Mouse (Mus musculus): ENCODE data around the gene Nsd2. TPM values are rescaled to one million over a fixed set of nuclear protein-coding genes. Genes with fewer than 3 reads are reported as not detected.

The Nsd2 gene
- polyA plus RNA-seq, 1 experiment from 2014 or later, result 78.7 TPM

- no peak for DNase-seq (ENCODE audit: low spot score)
- no peak overlapping the region for H3K9ac ChIP-seq (ENCODE audit: low read length)
- no peak overlapping the region for H3K4me2 ChIP-seq (ENCODE audit: low read depth, severe bottlenecking)
- no peak overlapping the region for H3K27ac ChIP-seq (replicated peaks; ENCODE audit: low read depth, low read length)
- peaks cover 7% of the 10 kb centered on the region; the same call in 1 of the 2 replicates for H3K4me1 ChIP-seq (ENCODE audit: control insufficient read depth, insufficient read depth, low read length)
- H3K36me3 ChIP-seq (ENCODE audit: control insufficient read depth, insufficient read depth, low read length), result no peaks in the 10 kb centered on the region
- H3K4me3 ChIP-seq (ENCODE audit: low read depth, low read length), result no peak overlapping the region
- no peaks in the 10 kb centered on the region for H3K27me3 ChIP-seq (ENCODE audit: control insufficient read depth, insufficient read depth, low read length)
- ATAC-seq (ENCODE audit: insufficient number of reproducible peaks, low FRiP score, low TSS enrichment, low read depth), result no peak
- WGBS, result 75% methylated on average over 6 of the region's 6 CpGs
- H3K9me3 ChIP-seq (ENCODE audit: control insufficient read depth, low read length), result no peaks in the 10 kb centered on the region
Measured at GRCm38 (mm10) chr5:33816008-33816725, 4.4 kb upstream of the Nsd2 start.

GRCm38 (mm10) chr5:33818104-33818503 is 2.4 kb upstream of the Nsd2 start:
- ATAC-seq (ENCODE audit: insufficient number of reproducible peaks, low FRiP score, low TSS enrichment, low read depth), result no peak
- no peak overlapping the region for H3K4me3 ChIP-seq (ENCODE audit: low read depth, low read length)
- H3K4me1 ChIP-seq (ENCODE audit: control insufficient read depth, insufficient read depth, low read length), result peaks cover 7% of the 10 kb centered on the region; the same call in 1 of the 2 replicates
- H3K27ac ChIP-seq (replicated peaks; ENCODE audit: low read depth, low read length), result no peak overlapping the region
- DNase-seq (ENCODE audit: low spot score), result no peak
- no peak overlapping the region for H3K9ac ChIP-seq (ENCODE audit: low read length)
- WGBS, result 38% methylated on average over 5 of the region's 5 CpGs
- H3K27me3 ChIP-seq (ENCODE audit: control insufficient read depth, insufficient read depth, low read length), result no peaks in the 10 kb centered on the region
- H3K9me3 ChIP-seq (ENCODE audit: control insufficient read depth, low read length), result no peaks in the 10 kb centered on the region
- H3K4me2 ChIP-seq (ENCODE audit: low read depth, severe bottlenecking), result no peak overlapping the region
- no peaks in the 10 kb centered on the region for H3K36me3 ChIP-seq (ENCODE audit: control insufficient read depth, insufficient read depth, low read length)

- Histone ChIP-seq H3K27me3 (ENCODE audit: control insufficient read depth, insufficient read depth, low read length) (no peaks in the 10 kb centered on the region), H3K9me3 (ENCODE audit: control insufficient read depth, low read length) (no peaks in the 10 kb centered on the region), H3K27ac (replicated peaks; ENCODE audit: low read depth, low read length) (peak overlapping the region; percentile 97), H3K36me3 (ENCODE audit: control insufficient read depth, insufficient read depth, low read length) (no peaks in the 10 kb centered on the region), H3K4me3 (ENCODE audit: low read depth, low read length) (peak overlapping the region; percentile 99), H3K4me1 (ENCODE audit: control insufficient read depth, insufficient read depth, low read length) (peaks cover 7% of the 10 kb centered on the region; the same call in 1 of the 2 replicates), H3K9ac (ENCODE audit: low read length) (peak overlapping the region; percentile 99), H3K4me2 (ENCODE audit: low read depth, severe bottlenecking) (peak overlapping the region; percentile 68)
- DNase-seq (ENCODE audit: low spot score) (peak; percentile 31), ATAC-seq (ENCODE audit: insufficient number of reproducible peaks, low FRiP score, low TSS enrichment, low read depth) (no peak; the same call in 1 of the 2 replicates)
- 29% methylated on average over 9 of the region's 9 CpGs for WGBS
Measured at GRCm38 (mm10) chr5:33819141-33819875, 1.2 kb upstream of the Nsd2 start.

- ATAC-seq (ENCODE audit: insufficient number of reproducible peaks, low FRiP score, low TSS enrichment, low read depth) (no peak), DNase-seq (ENCODE audit: low spot score) (peak; percentile 70)
- no peaks in the 10 kb centered on the region for H3K36me3 ChIP-seq (ENCODE audit: control insufficient read depth, insufficient read depth, low read length)
- under 1% methylated on average over 90 of the region's 121 CpGs for WGBS
- H3K27me3 ChIP-seq (ENCODE audit: control insufficient read depth, insufficient read depth, low read length), result no peaks in the 10 kb centered on the region
- peak overlapping the region; percentile 99 for H3K9ac ChIP-seq (ENCODE audit: low read length)
- peak overlapping the region; percentile 97 for H3K27ac ChIP-seq (replicated peaks; ENCODE audit: low read depth, low read length)
- no peaks in the 10 kb centered on the region for H3K9me3 ChIP-seq (ENCODE audit: control insufficient read depth, low read length)
- peak overlapping the region; percentile 68 for H3K4me2 ChIP-seq (ENCODE audit: low read depth, severe bottlenecking)
- peaks cover 7% of the 10 kb centered on the region; the same call in 1 of the 2 replicates for H3K4me1 ChIP-seq (ENCODE audit: control insufficient read depth, insufficient read depth, low read length)
- H3K4me3 ChIP-seq (ENCODE audit: low read depth, low read length), result peak overlapping the region; percentile 99
Measured at GRCm38 (mm10) chr5:33820733-33821621, 452 bp downstream of the Nsd2 start.

- Histone ChIP-seq H3K4me2 (ENCODE audit: low read depth, severe bottlenecking) (peak overlapping the region; percentile 68), H3K27ac (replicated peaks; ENCODE audit: low read depth, low read length) (no peak overlapping the region), H3K4me3 (ENCODE audit: low read depth, low read length) (peak overlapping the region; percentile 99), H3K36me3 (ENCODE audit: control insufficient read depth, insufficient read depth, low read length) (no peaks in the 10 kb centered on the region), H3K9me3 (ENCODE audit: control insufficient read depth, low read length) (no peaks in the 10 kb centered on the region), H3K27me3 (ENCODE audit: control insufficient read depth, insufficient read depth, low read length) (no peaks in the 10 kb centered on the region), H3K4me1 (ENCODE audit: control insufficient read depth, insufficient read depth, low read length) (peaks cover 7% of the 10 kb centered on the region; the same call in 1 of the 2 replicates), H3K9ac (ENCODE audit: low read length) (peak overlapping the region; percentile 39; the same call in 1 of the 2 replicates)
- no peak for ATAC-seq (ENCODE audit: insufficient number of reproducible peaks, low FRiP score, low TSS enrichment, low read depth)
- 54% methylated on average over 2 of the region's 2 CpGs for WGBS
- no peak for DNase-seq (ENCODE audit: low spot score)
Measured at GRCm38 (mm10) chr5:33821901-33822427, 1.4 kb downstream of the Nsd2 start.

- Histone ChIP-seq H3K27me3 (ENCODE audit: control insufficient read depth, insufficient read depth, low read length) (no peaks in the 10 kb centered on the region), H3K4me2 (ENCODE audit: low read depth, severe bottlenecking) (peak overlapping the region; percentile 68), H3K27ac (replicated peaks; ENCODE audit: low read depth, low read length) (no peak overlapping the region), H3K9ac (ENCODE audit: low read length) (no peak overlapping the region), H3K4me1 (ENCODE audit: control insufficient read depth, insufficient read depth, low read length) (peaks cover 7% of the 10 kb centered on the region; the same call in 1 of the 2 replicates), H3K4me3 (ENCODE audit: low read depth, low read length) (peak overlapping the region; percentile 99; the same call in 1 of the 2 replicates), H3K9me3 (ENCODE audit: control insufficient read depth, low read length) (no peaks in the 10 kb centered on the region), H3K36me3 (ENCODE audit: control insufficient read depth, insufficient read depth, low read length) (no peaks in the 10 kb centered on the region)
- WGBS, result 35% methylated on average over 3 of the region's 3 CpGs
- ATAC-seq (ENCODE audit: insufficient number of reproducible peaks, low FRiP score, low TSS enrichment, low read depth) (no peak), DNase-seq (ENCODE audit: low spot score) (no peak)
Measured at GRCm38 (mm10) chr5:33822456-33822855, 1.9 kb downstream of the Nsd2 start.

GRCm38 (mm10) chr5:33826001-33826400 is 5.5 kb downstream of the Nsd2 start:
- Histone ChIP-seq H3K4me2 (ENCODE audit: low read depth, severe bottlenecking) (no peak overlapping the region), H3K4me1 (ENCODE audit: control insufficient read depth, insufficient read depth, low read length) (no peaks in the 10 kb centered on the region), H3K9ac (ENCODE audit: low read length) (no peak overlapping the region), H3K9me3 (ENCODE audit: control insufficient read depth, low read length) (no peaks in the 10 kb centered on the region), H3K27ac (replicated peaks; ENCODE audit: low read depth, low read length) (no peak overlapping the region), H3K4me3 (ENCODE audit: low read depth, low read length) (no peak overlapping the region), H3K27me3 (ENCODE audit: control insufficient read depth, insufficient read depth, low read length) (no peaks in the 10 kb centered on the region), H3K36me3 (ENCODE audit: control insufficient read depth, insufficient read depth, low read length) (no peaks in the 10 kb centered on the region)
- ATAC-seq (ENCODE audit: insufficient number of reproducible peaks, low FRiP score, low TSS enrichment, low read depth) (no peak), DNase-seq (ENCODE audit: low spot score) (no peak)

- no peak for DNase-seq (ENCODE audit: low spot score)
- WGBS, result 68% methylated on average over 8 of the region's 8 CpGs
Measured at GRCm38 (mm10) chr5:33828107-33828506, 7.6 kb downstream of the Nsd2 start.

More at GRCm38 (mm10) chr5:33828107-33828506, 7.6 kb downstream of the Nsd2 start:
- Histone ChIP-seq H3K36me3 (ENCODE audit: control insufficient read depth, insufficient read depth, low read length) (peaks cover 5% of the 10 kb centered on the region; the same call in 1 of the 2 replicates), H3K4me2 (ENCODE audit: low read depth, severe bottlenecking) (no peak overlapping the region), H3K4me3 (ENCODE audit: low read depth, low read length) (no peak overlapping the region), H3K27ac (replicated peaks; ENCODE audit: low read depth, low read length) (no peak overlapping the region), H3K4me1 (ENCODE audit: control insufficient read depth, insufficient read depth, low read length) (no peaks in the 10 kb centered on the region), H3K27me3 (ENCODE audit: control insufficient read depth, insufficient read depth, low read length) (no peaks in the 10 kb centered on the region), H3K9me3 (ENCODE audit: control insufficient read depth, low read length) (no peaks in the 10 kb centered on the region), H3K9ac (ENCODE audit: low read length) (no peak overlapping the region)
- ATAC-seq (ENCODE audit: insufficient number of reproducible peaks, low FRiP score, low TSS enrichment, low read depth), result no peak

All from limb, embryonic 11.5 days (tissue).